Mouse (Mus musculus) stomach, postnatal 0 days (tissue): ENCODE measurements around the gene 6030445D17Rik.

Source experiments
- CTCF ChIP-seq: IDR thresholded peaks from 2 replicates; pipeline ENCODE4 v1.5.1; 2016; ENCODE audit warnings: antibody characterized with exemption, low read depth, mild to moderate bottlenecking, moderate library complexity
- EP300 ChIP-seq: optimal IDR thresholded peaks from 2 replicates; pipeline ENCODE3; 2016; ENCODE audit warnings: antibody characterized with exemption

GRCm38 (mm10) chr4:136486549-136486948, 24.5 kb downstream of the 6030445D17Rik start:
- TF ChIP-seq CTCF (no peak), EP300 (no peak)
